Mouse (Mus musculus) inflammation-experienced regulatory T-cells, adult 16 weeks (primary cell): ENCODE measurements around the gene Slc35e3. TPM values are rescaled to one million over a fixed set of nuclear protein-coding genes. Genes with fewer than 3 reads are reported as not detected.

ENCODE experiments used
- polyA plus RNA-seq: library from polyadenylated mRNA; unstranded; fragments of 100-300 nt; shearing (Covaris generic); gene quantifications from one replicate; pipeline ENCODE4 v1.2.1, GENCODE M21; 2017

Gene Slc35e3
- 1.3 TPM for polyA plus RNA-seq

DNA sequence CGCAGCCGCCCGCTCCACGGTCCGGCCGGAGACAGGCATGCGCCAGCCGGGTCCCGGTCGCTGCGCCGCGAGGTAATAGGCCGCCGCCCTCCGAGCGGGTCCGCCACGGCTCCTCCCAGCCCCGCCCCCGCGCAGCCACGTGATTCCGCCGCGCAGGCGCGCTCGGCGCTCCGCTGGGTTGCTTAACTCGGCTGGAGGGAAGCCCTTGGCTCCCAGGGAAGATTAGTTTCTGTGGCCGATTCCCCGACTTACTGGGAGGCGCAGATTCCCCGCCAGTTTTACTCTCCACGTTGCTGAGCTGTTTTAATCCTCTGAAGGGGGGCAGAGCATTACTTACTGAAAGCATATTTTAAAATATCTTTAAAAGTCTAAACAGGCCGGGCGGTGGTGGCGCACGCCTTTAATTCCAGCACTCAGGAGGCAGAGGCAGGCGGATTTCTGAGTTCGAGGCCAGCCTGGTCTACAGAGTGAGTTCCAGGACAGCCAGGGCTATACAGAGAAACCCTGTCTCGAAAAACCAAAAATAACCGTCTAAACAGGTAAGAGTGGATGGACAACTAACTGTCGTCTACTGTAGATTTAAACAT, at the start of gene Slc35e3:
Slc35e3 (minus strand) TSS at position 69 of the 587 bp plus-strand sequence.

DNA sequence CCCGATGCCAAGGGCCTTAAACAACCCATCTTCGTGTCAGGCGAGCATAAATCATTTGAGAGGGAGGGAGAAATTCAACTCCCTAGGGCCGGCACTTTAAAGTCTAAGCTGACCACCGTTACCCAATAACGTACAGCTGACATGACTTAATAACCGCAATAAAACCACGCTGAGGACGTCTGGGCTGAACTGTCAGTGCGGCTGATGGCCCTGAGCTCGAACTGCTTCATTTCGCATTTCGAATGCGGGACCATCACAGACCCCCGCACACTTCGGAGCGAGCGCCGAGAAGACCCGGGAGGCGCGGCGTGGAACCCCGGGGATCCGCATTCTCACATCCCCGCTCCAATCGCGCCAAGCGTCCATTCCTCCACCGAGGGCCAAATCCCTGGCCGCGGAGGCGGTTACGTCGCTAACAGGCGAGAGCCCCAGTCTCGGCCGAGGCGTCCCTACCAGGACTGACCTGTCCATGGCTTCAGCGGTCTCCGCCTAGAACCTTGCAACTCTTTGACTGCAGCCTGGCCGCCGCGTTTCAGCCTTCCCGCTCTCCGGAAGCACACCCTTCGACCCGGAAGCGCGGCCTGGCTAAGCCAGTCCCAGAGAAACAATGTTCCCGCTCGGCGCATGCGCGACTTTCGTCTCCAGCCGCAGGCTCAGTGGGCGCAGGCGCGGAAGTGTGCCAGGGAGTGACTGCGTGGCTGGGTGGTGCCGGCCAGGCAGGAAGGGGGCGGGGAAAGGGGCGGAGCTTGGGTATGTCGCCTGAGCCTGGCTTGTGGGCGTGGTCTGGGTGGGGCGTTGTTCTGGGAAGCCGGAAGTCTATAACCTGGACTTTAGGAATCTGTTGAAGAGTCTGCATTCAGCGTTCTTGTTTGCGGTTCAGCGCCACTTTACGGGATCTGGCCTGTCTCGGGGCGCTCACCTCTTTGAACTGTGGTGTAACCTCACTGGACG, 46.3 kb upstream of the Slc35e3 start, which contains the start of gene Nup107:
Nup107 (minus strand) TSS at position 565 of the 951 bp plus-strand sequence.

DNA sequence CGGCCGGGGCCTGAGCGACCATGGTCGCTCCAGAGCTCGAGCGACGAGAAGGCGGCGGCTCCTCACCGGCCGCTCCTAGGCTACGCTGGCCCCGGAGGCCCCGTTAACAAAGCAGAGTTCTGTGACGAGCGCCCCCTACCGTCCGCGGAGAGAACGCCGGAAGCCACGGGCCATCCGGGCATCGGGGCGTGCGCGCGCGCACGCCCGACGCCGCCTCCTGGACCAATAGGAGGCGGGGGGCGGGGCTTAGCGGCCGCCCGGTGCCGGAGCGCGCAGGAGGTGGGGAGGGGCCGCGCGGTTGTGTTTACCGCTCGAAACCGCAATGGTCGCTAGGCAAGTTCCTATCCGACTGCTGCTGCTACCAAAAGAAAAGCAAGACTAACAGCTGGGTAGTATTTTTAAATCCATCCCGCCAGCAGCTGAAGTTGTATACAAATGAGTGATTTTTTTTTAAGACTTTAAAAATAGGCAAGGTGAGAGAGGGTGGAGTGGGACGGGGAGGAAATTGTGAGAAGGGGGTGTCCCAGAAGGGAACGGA, 35.5 kb downstream of the Slc35e3 start, which contains the start of gene Mdm2:
Mdm2 (minus strand) TSS at position 155 of the 538 bp plus-strand sequence.

Other genes starting within 250 kb of the Slc35e3 start
- 79.2 TPM for gene Cpm, start 116.9 kb downstream of the Slc35e3 start, polyA plus RNA-seq
- gene Mdm2, start 35.6 kb downstream of the Slc35e3 start, polyA plus RNA-seq, result 129 TPM
- gene Nup107, start 46.3 kb upstream of the Slc35e3 start, polyA plus RNA-seq, result 66.0 TPM
- gene Rap1b, start 99.7 kb upstream of the Slc35e3 start, polyA plus RNA-seq, result 69.4 TPM